Mouse (Mus musculus): ENCODE measurements around the gene Prmt7.
A peak's percentile ranks its signal among the peaks of the same experiment; 100 is the strongest.

Prmt7 gene

GRCm38 (mm10) chr8:106219620-106220019 is 8.9 kb downstream of the Prmt7 start:
- no peak for DNase-seq (ENCODE audit: low spot score)

- peak; percentile 52 for DNase-seq (ENCODE audit: low spot score)
Observed at GRCm38 (mm10) chr8:106226589-106226988, 15.9 kb downstream of the Prmt7 start.

- no peak for DNase-seq (ENCODE audit: low spot score)
Observed at GRCm38 (mm10) chr8:106231536-106231935, 20.8 kb downstream of the Prmt7 start.

GRCm38 (mm10) chr8:106232751-106233150 is 22.0 kb downstream of the Prmt7 start:
- DNase-seq (ENCODE audit: low spot score), result no peak

GRCm38 (mm10) chr8:106234567-106235261 is 24.0 kb downstream of the Prmt7 start:
- DNase-seq (ENCODE audit: low spot score), result no peak

GRCm38 (mm10) chr8:106237106-106237505 is 26.4 kb downstream of the Prmt7 start:
- DNase-seq (ENCODE audit: low spot score), result no peak

- no peak for DNase-seq (ENCODE audit: low spot score)
Observed at GRCm38 (mm10) chr8:106250186-106250585, 39.5 kb downstream of the Prmt7 start.

GRCm38 (mm10) chr8:106258169-106258568 is 47.4 kb downstream of the Prmt7 start:
- DNase-seq (ENCODE audit: low spot score), result peak; percentile 12

- DNase-seq (ENCODE audit: low spot score), result no peak
Observed at GRCm38 (mm10) chr8:106259579-106260255, 49.0 kb downstream of the Prmt7 start.

- DNase-seq (ENCODE audit: low spot score), result no peak
Observed at GRCm38 (mm10) chr8:106260894-106261293, 50.2 kb downstream of the Prmt7 start.

GRCm38 (mm10) chr8:106262343-106262742 is 51.6 kb downstream of the Prmt7 start:
- DNase-seq (ENCODE audit: low spot score), result no peak

GRCm38 (mm10) chr8:106263928-106264327 is 53.2 kb downstream of the Prmt7 start:
- DNase-seq (ENCODE audit: low spot score), result no peak

- no peak for DNase-seq (ENCODE audit: low spot score)
Observed at GRCm38 (mm10) chr8:106265398-106265797, 54.7 kb downstream of the Prmt7 start.

GRCm38 (mm10) chr8:106268710-106269346 is 58.1 kb downstream of the Prmt7 start:
- no peak for DNase-seq (ENCODE audit: low spot score)

GRCm38 (mm10) chr8:106270804-106271203 is 60.1 kb downstream of the Prmt7 start:
- DNase-seq (ENCODE audit: low spot score), result no peak

GRCm38 (mm10) chr8:106271378-106271777 is 60.6 kb downstream of the Prmt7 start:
- DNase-seq (ENCODE audit: low spot score), result no peak

- no peak for DNase-seq (ENCODE audit: low spot score)
Observed at GRCm38 (mm10) chr8:106273468-106273867, 62.7 kb downstream of the Prmt7 start.

- DNase-seq (ENCODE audit: low spot score), result no peak
Observed at GRCm38 (mm10) chr8:106276709-106277317, 66.1 kb downstream of the Prmt7 start.

GRCm38 (mm10) chr8:106278367-106279042 is 67.8 kb downstream of the Prmt7 start:
- DNase-seq (ENCODE audit: low spot score), result no peak

- no peak for DNase-seq (ENCODE audit: low spot score)
Observed at GRCm38 (mm10) chr8:106280154-106280553, 69.4 kb downstream of the Prmt7 start.

- no peak for DNase-seq (ENCODE audit: low spot score)
Observed at GRCm38 (mm10) chr8:106280844-106281243, 70.1 kb downstream of the Prmt7 start.

- DNase-seq (ENCODE audit: low spot score), result no peak
Observed at GRCm38 (mm10) chr8:106287445-106287844, 76.7 kb downstream of the Prmt7 start.
